8 mouse cellular contexts compared by ENCODE assay signal in the genomic region with DNA sequence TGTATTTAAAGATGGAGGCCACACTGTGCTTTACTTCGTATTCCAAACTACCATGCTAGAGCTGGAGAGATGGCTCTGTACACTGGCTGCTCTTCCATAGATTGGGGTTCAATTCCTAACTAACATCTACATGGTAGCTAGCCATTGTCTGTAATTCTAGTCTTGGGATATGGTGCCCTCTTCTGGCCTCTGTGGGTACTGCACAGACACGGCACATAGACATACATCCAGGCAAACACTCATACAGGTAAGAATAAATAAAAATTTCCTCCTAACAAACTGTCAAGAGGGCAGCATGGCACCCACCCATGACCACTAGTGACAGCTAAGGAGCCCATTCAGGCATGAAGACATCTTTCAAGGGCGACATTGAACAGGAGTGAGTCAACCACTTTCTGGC. TPM values are rescaled to one million over a fixed set of nuclear protein-coding genes. Genes with fewer than 3 reads are reported as not detected.
DNase-seq lines count a peak whose midpoint lies in the region; ATAC-seq and TF ChIP-seq lines count a peak whose summit lies in the region.

No protein-coding gene starts in this region.

- peak; percentile 45 for ATAC-seq in granulocyte monocyte progenitor cell, adult 5-6 weeks (replicated peaks; ENCODE audit: poor library complexity, severe bottlenecking)
- 0 out of 2 replicates have a peak, but pooled peaks have one; percentile 1 for ATAC-seq in kidney, embryonic 16.5 days (ENCODE audit: low FRiP score, low TSS enrichment)

- no peak for TF ChIP-seq POLR2A in liver, adult 2 months (IDR thresholded peaks at IDR 0.05; ENCODE audit: extremely low read depth, insufficient read depth, low read length)

- peak; percentile 91 for DNase-seq in B cell, adult 2 months
- peak; percentile 87 for DNase-seq in adipocyte (ENCODE audit: low spot score)
- DNase-seq in embryo, embryonic 10 days (ENCODE audit: low spot score), result peak; percentile 75
- DNase-seq in liver, adult 2 months (ENCODE audit: extremely low read depth, low read depth, low spot score), result peak; percentile 37
- DNase-seq in naive thymus-derived CD4-positive, alpha-beta T cell, adult 2 months (ENCODE audit: low read depth), result peak; percentile 83
- DNase-seq in splenic B cell, adult 2 months (ENCODE audit: low read depth, low spot score), result peak; percentile 87

- no peaks in the 10 kb centered on the region for H3K4me1 ChIP-seq in kidney, embryonic 16.5 days (ENCODE audit: insufficient read depth, low read length)
- no peaks in the 10 kb centered on the region for H3K4me1 ChIP-seq in liver, adult 2 months (ENCODE audit: control insufficient read depth, insufficient read depth, low read length)

- H3K9ac ChIP-seq in kidney, embryonic 16.5 days (replicated peaks; ENCODE audit: low read length), result no peak overlapping the region
- no peak overlapping the region for H3K9ac ChIP-seq in liver, adult 2 months (ENCODE audit: low read depth, low read length)

- H3K79me2 ChIP-seq in liver, adult 2 months (ENCODE audit: control insufficient read depth, insufficient read depth, low read length), result no peaks in the 10 kb centered on the region

- peaks cover 61% of the 10 kb centered on the region for H3K36me3 ChIP-seq in kidney, embryonic 16.5 days (ENCODE audit: insufficient read depth, low read length)
- peaks cover 9% of the 10 kb centered on the region for H3K36me3 ChIP-seq in liver, adult 2 months (ENCODE audit: control insufficient read depth, insufficient read depth, low read length)
- no peaks in the 10 kb centered on the region; the same call in none of the 2 replicates for H3K36me3 ChIP-seq in splenic B cell, adult 2 months (ENCODE audit: control insufficient read depth, insufficient read depth, low read length, poor library complexity, severe bottlenecking)

- no peaks in the 10 kb centered on the region for H3K27me3 ChIP-seq in kidney, embryonic 16.5 days (ENCODE audit: insufficient read depth, low read length)
- no peaks in the 10 kb centered on the region for H3K27me3 ChIP-seq in liver, adult 2 months (ENCODE audit: control insufficient read depth, insufficient read depth, low read length)
- H3K27me3 ChIP-seq in splenic B cell, adult 2 months (ENCODE audit: control insufficient read depth, insufficient read depth, low read length, poor library complexity, severe bottlenecking), result no peaks in the 10 kb centered on the region

- 13% methylated on average over 3 of the region's 3 CpGs for WGBS in kidney, embryonic 16.5 days
- 15% methylated on average over 3 of the region's 3 CpGs for WGBS in liver, adult 2 months

- H3K4me3 ChIP-seq in kidney, embryonic 16.5 days (ENCODE audit: low read length), result no peak overlapping the region
- H3K4me3 ChIP-seq in liver, adult 2 months (ENCODE audit: insufficient read depth, low read depth, low read length), result no peak overlapping the region

- H3K27ac ChIP-seq in kidney, embryonic 16.5 days (ENCODE audit: low read length), result no peak overlapping the region
- no peak overlapping the region for H3K27ac ChIP-seq in liver, adult 2 months (replicated peaks; ENCODE audit: insufficient read depth, low read depth, low read length)

- no peak overlapping the region for H3K4me2 ChIP-seq in kidney, embryonic 16.5 days (replicated peaks; ENCODE audit: low read depth, low read length)

- TF ChIP-seq CTCF in liver, adult 2 months (IDR thresholded peaks at IDR 0.05; ENCODE audit: low read depth, low read length), result peak; percentile 74

- no peaks in the 10 kb centered on the region for H3K9me3 ChIP-seq in kidney, embryonic 16.5 days (ENCODE audit: low read length)

RNA-seq across cellular contexts. Expression of gene Nrip2, which starts 12.0 kb away (rescaled TPM):
- not detected in 2 replicates for total RNA-seq in granulocyte monocyte progenitor cell, adult 5-6 weeks (2014; fragmentation: Nextera tagmentation)
- not detected in 2 replicates for total RNA-seq in granulocyte monocyte progenitor cell, adult 5-6 weeks (2017)
- polyA plus RNA-seq in kidney, embryonic 16.5 days (2015; fragmentation: Nextera tagmentation; extraction: Ambion mirVana), result 24.7 and 26.3 TPM in 2 replicates
- total RNA-seq in liver, adult 2 months (2014; rRNA removed), result 0.09 and 0.27 TPM in 2 replicates
- not detected in 2 replicates for polyA plus RNA-seq in liver, adult 2 months (2012; rRNA removed)

RNA-seq across cellular contexts. Expression of gene Itfg2, which starts 13.6 kb away (rescaled TPM):
- 9.9 and 75.9 TPM in 2 replicates for total RNA-seq in granulocyte monocyte progenitor cell, adult 5-6 weeks (2014; fragmentation: Nextera tagmentation)
- 23.5 and 33.3 TPM in 2 replicates for total RNA-seq in granulocyte monocyte progenitor cell, adult 5-6 weeks (2017)
- polyA plus RNA-seq in kidney, embryonic 16.5 days (2015; fragmentation: Nextera tagmentation; extraction: Ambion mirVana), result 35.6 and 39.2 TPM in 2 replicates
- total RNA-seq in liver, adult 2 months (2014; rRNA removed), result 3.1 and 4.9 TPM in 2 replicates
- 10.6 and 12.1 TPM in 2 replicates for polyA plus RNA-seq in liver, adult 2 months (2012; rRNA removed)

RNA-seq across cellular contexts. Expression of gene Fkbp4, which starts 27.4 kb away (rescaled TPM):
- total RNA-seq in granulocyte monocyte progenitor cell, adult 5-6 weeks (2014; fragmentation: Nextera tagmentation), result 216 and 249 TPM in 2 replicates
- 331 and 365 TPM in 2 replicates for total RNA-seq in granulocyte monocyte progenitor cell, adult 5-6 weeks (2017)
- 550 and 556 TPM in 2 replicates for polyA plus RNA-seq in kidney, embryonic 16.5 days (2015; fragmentation: Nextera tagmentation; extraction: Ambion mirVana)
- total RNA-seq in liver, adult 2 months (2014; rRNA removed), result 129 and 150 TPM in 2 replicates
- 99.8 and 146 TPM in 2 replicates for polyA plus RNA-seq in liver, adult 2 months (2012; rRNA removed)

RNA-seq across cellular contexts. Expression of gene Gm44596, which starts 35.8 kb away (rescaled TPM):
- total RNA-seq in granulocyte monocyte progenitor cell, adult 5-6 weeks (2014; fragmentation: Nextera tagmentation), result not detected in 2 replicates
- not detected in 2 replicates for total RNA-seq in granulocyte monocyte progenitor cell, adult 5-6 weeks (2017)
- polyA plus RNA-seq in kidney, embryonic 16.5 days (2015; fragmentation: Nextera tagmentation; extraction: Ambion mirVana), result not detected in 2 replicates
- total RNA-seq in liver, adult 2 months (2014; rRNA removed), result not detected in 2 replicates
- polyA plus RNA-seq in liver, adult 2 months (2012; rRNA removed), result not detected in 2 replicates

RNA-seq across cellular contexts. Expression of gene Tex52, which starts 35.9 kb away (rescaled TPM):
- not detected in 2 replicates for total RNA-seq in granulocyte monocyte progenitor cell, adult 5-6 weeks (2014; fragmentation: Nextera tagmentation)
- 0.22 TPM in 1 of 2 replicates, not detected in the other for total RNA-seq in granulocyte monocyte progenitor cell, adult 5-6 weeks (2017)
- polyA plus RNA-seq in kidney, embryonic 16.5 days (2015; fragmentation: Nextera tagmentation; extraction: Ambion mirVana), result 0.21 and 0.35 TPM in 2 replicates
- total RNA-seq in liver, adult 2 months (2014; rRNA removed), result not detected in 2 replicates
- not detected in 2 replicates for polyA plus RNA-seq in liver, adult 2 months (2012; rRNA removed)

Comparison
In these comparisons a context has a peak if more than half of its experiments do, and no peak if none do; other contexts are left out.
1. DNase-seq: peak in every context shown above with its lines; median percentile 91 in B cell, adult 2 months; 87 in adipocyte; 87 in splenic B cell, adult 2 months; 83 in naive thymus-derived CD4-positive, alpha-beta T cell, adult 2 months; 75 in embryo, embryonic 10 days; 37 in liver, adult 2 months.